Mouse (Mus musculus) small intestine, adult 2 months (tissue): ENCODE data around the gene Zbp1.

Experiments
- CTCF ChIP-seq: fragments of 200-500 bp; IDR thresholded peaks from 2 replicates; pipeline ENCODE4 v1.5.1; 2012; ENCODE audit warnings: low read depth, mild to moderate bottlenecking, control low read depth, inconsistent platforms, low read length, moderate library complexity, mixed read lengths; ENCODE audit not compliant: insufficient replicate concordance, insufficient read length; ENCODE audit errors: extremely low read depth
- POLR2A ChIP-seq: fragments of 200-500 bp; IDR thresholded peaks from 2 replicates; pipeline ENCODE4 v1.6.1; 2012; ENCODE audit warnings: low read depth, mild to moderate bottlenecking, control low read depth, inconsistent platforms, low read length, moderate library complexity

DNA sequence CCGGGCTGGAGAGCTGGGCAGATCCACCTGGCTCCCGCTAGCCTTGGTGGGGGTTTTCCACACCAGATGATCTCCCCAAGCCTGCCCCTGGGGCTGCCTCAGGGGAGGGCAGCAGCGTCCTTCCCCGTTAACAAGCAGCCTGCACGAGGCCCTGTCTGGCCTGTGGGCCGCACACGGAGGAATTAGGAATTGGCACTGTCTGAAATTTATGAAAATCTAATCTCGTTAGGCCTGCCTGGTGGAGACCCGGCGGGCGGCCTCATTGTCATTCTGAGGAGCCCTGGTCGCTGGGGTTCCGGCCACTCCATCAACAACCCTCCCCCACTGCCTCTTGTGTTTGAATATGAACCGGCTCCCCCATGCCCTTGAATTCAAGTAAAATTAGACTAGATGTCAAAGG is 19.8 kb upstream of the Zbp1 start:
- TF ChIP-seq POLR2A (no peak), CTCF (no peak)
